Mouse (Mus musculus): ENCODE results near the gene Zic5. TPM values are rescaled to one million over a fixed set of nuclear protein-coding genes. Genes with fewer than 3 reads are reported as not detected.

Zic5 gene
- 28.6 and 30.0 TPM in 2 replicates for polyA plus RNA-seq (2014; fragmentation: Nextera tagmentation; extraction: Ambion mirVana)

- Histone ChIP-seq H3K4me2 (ENCODE audit: low read depth, low read length, severe bottlenecking) (peak within 1 kb of the TSS; percentile 75), H3K4me1 (replicated peaks; ENCODE audit: control insufficient read depth, insufficient read depth, low read length) (peaks cover 13% of the 10 kb centered on the region; the same call in 1 of the 2 replicates), H3K9me3 (ENCODE audit: control insufficient read depth, low read length) (no peaks in the 10 kb centered on the region), H3K36me3 (ENCODE audit: control insufficient read depth, insufficient read depth, low read length) (no peaks in the 10 kb centered on the region), H3K9ac (ENCODE audit: low read length) (peak within 1 kb of the TSS; percentile 98), H3K27me3 (ENCODE audit: control insufficient read depth, insufficient read depth, low read length) (peaks cover 15% of the 10 kb centered on the region), H3K4me3 (ENCODE audit: low read depth, low read length) (peak within 1 kb of the TSS; percentile 80), H3K27ac (ENCODE audit: low read depth, low read length) (peak within 1 kb of the TSS; percentile 99)
- WGBS = under 1% methylated on average over 56 of the region's 62 CpGs
- peak; percentile 88 for ATAC-seq (replicated peaks; ENCODE audit: low FRiP score)
- peak; percentile 94 for DNase-seq (ENCODE audit: low spot score)
Measured at GRCm38 (mm10) chr14:122464763-122465741, at the start of gene Zic5. TSS of gene Zic5 (minus strand) at chr14:122465677.

DNA sequence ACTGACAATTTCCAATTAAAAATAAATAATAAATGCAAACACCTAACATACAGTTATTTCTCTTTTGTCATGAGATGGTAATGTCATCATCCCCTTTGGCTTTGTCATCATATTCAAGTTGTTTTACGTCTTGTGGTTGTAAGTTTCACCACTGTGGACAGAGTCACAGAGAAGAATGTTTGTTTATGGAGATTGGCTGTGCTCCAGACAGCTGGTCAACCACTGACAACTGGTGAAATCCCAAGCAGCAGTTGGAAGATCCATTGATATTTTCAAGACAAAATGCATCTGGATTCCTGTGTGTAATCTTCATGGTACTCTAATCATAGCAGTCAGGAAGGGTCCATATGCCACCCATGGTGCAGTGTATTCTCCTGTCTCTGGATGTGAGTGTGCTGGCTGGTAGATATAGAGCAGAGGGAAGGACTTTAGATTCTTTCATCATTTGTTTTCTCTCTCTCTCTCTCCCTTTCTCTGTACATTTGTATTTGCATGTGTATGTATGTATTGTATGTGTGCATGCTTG, 48.1 kb upstream of the Zic5 start:
- DNase-seq (ENCODE audit: low spot score) = no peak
- no peak for ATAC-seq (replicated peaks; ENCODE audit: low FRiP score)
- Histone ChIP-seq H3K9me3 (ENCODE audit: control insufficient read depth, low read length) (no peaks in the 10 kb centered on the region), H3K4me1 (replicated peaks; ENCODE audit: control insufficient read depth, insufficient read depth, low read length) (no peaks in the 10 kb centered on the region), H3K27me3 (ENCODE audit: control insufficient read depth, insufficient read depth, low read length) (no peaks in the 10 kb centered on the region), H3K9ac (ENCODE audit: low read length) (no peak overlapping the region), H3K4me3 (ENCODE audit: low read depth, low read length) (no peak overlapping the region), H3K4me2 (ENCODE audit: low read depth, low read length, severe bottlenecking) (no peak overlapping the region), H3K36me3 (ENCODE audit: control insufficient read depth, insufficient read depth, low read length) (no peaks in the 10 kb centered on the region), H3K27ac (ENCODE audit: low read depth, low read length) (no peak overlapping the region)
- 70% methylated on average over 1 of the region's 1 CpGs for WGBS

GRCm38 (mm10) chr14:122511519-122511918, 46.0 kb upstream of the Zic5 start:
- Histone ChIP-seq H3K9ac (ENCODE audit: low read length) (no peak overlapping the region), H3K27ac (ENCODE audit: low read depth, low read length) (no peak overlapping the region), H3K9me3 (ENCODE audit: control insufficient read depth, low read length) (no peaks in the 10 kb centered on the region), H3K27me3 (ENCODE audit: control insufficient read depth, insufficient read depth, low read length) (no peaks in the 10 kb centered on the region), H3K4me1 (replicated peaks; ENCODE audit: control insufficient read depth, insufficient read depth, low read length) (no peaks in the 10 kb centered on the region), H3K4me3 (ENCODE audit: low read depth, low read length) (no peak overlapping the region), H3K4me2 (ENCODE audit: low read depth, low read length, severe bottlenecking) (no peak overlapping the region), H3K36me3 (ENCODE audit: control insufficient read depth, insufficient read depth, low read length) (no peaks in the 10 kb centered on the region)
- DNase-seq (ENCODE audit: low spot score) (no peak), ATAC-seq (replicated peaks; ENCODE audit: low FRiP score) (no peak)
- WGBS = 75% methylated on average over 3 of the region's 3 CpGs

GRCm38 (mm10) chr14:122509058-122509457, 43.6 kb upstream of the Zic5 start:
- ATAC-seq (replicated peaks; ENCODE audit: low FRiP score) = no peak
- WGBS = 34% methylated on average over 2 of the region's 2 CpGs

DNA sequence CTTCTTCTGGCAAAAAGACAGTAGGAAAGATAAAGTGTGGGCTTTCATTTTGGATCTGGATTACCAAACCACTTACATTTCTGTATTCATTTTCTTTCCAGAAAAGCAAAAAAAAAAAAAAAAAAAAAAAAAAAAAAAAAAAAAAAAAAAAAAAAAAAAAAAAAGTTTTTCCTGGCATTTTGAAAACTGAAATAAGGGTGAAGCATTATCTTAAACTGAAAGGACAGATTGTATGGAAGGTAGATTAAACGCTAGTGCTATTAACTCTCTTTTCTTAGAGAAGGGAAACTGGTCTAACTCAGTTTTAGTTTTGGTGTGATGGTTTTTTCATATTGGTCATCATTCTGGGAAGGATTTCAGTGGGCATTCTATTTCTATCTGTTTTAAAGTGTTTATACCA, 26.5 kb upstream of the Zic5 start:
- no peaks in the 10 kb centered on the region for H3K9me3 ChIP-seq (ENCODE audit: control insufficient read depth, low read length)
- H3K27me3 ChIP-seq (ENCODE audit: control insufficient read depth, insufficient read depth, low read length) = peaks cover 18% of the 10 kb centered on the region
- DNase-seq (ENCODE audit: low spot score) (no peak), ATAC-seq (replicated peaks; ENCODE audit: low FRiP score) (no peak)
- no peak overlapping the region for H3K9ac ChIP-seq (ENCODE audit: low read length)
- 61% methylated on average over 1 of the region's 1 CpGs for WGBS
- no peak overlapping the region for H3K4me2 ChIP-seq (ENCODE audit: low read depth, low read length, severe bottlenecking)
- no peak overlapping the region for H3K4me3 ChIP-seq (ENCODE audit: low read depth, low read length)
- H3K36me3 ChIP-seq (ENCODE audit: control insufficient read depth, insufficient read depth, low read length) = no peaks in the 10 kb centered on the region
- no peak overlapping the region for H3K27ac ChIP-seq (ENCODE audit: low read depth, low read length)
- peaks cover 8% of the 10 kb centered on the region; the same call in 1 of the 2 replicates for H3K4me1 ChIP-seq (replicated peaks; ENCODE audit: control insufficient read depth, insufficient read depth, low read length)

More at GRCm38 (mm10) chr14:122509058-122509457, 43.6 kb upstream of the Zic5 start:
- no peak overlapping the region for H3K4me2 ChIP-seq (ENCODE audit: low read depth, low read length, severe bottlenecking)
- no peaks in the 10 kb centered on the region for H3K27me3 ChIP-seq (ENCODE audit: control insufficient read depth, insufficient read depth, low read length)
- no peaks in the 10 kb centered on the region for H3K36me3 ChIP-seq (ENCODE audit: control insufficient read depth, insufficient read depth, low read length)
- DNase-seq (ENCODE audit: low spot score) = no peak
- no peaks in the 10 kb centered on the region for H3K9me3 ChIP-seq (ENCODE audit: control insufficient read depth, low read length)
- H3K4me1 ChIP-seq (replicated peaks; ENCODE audit: control insufficient read depth, insufficient read depth, low read length) = no peaks in the 10 kb centered on the region
- H3K27ac ChIP-seq (ENCODE audit: low read depth, low read length) = no peak overlapping the region
- H3K9ac ChIP-seq (ENCODE audit: low read length) = no peak overlapping the region
- H3K4me3 ChIP-seq (ENCODE audit: low read depth, low read length) = no peak overlapping the region

- no peak for ATAC-seq (replicated peaks; ENCODE audit: low FRiP score)
Measured at GRCm38 (mm10) chr14:122491521-122491920, 26.0 kb upstream of the Zic5 start.

DNA sequence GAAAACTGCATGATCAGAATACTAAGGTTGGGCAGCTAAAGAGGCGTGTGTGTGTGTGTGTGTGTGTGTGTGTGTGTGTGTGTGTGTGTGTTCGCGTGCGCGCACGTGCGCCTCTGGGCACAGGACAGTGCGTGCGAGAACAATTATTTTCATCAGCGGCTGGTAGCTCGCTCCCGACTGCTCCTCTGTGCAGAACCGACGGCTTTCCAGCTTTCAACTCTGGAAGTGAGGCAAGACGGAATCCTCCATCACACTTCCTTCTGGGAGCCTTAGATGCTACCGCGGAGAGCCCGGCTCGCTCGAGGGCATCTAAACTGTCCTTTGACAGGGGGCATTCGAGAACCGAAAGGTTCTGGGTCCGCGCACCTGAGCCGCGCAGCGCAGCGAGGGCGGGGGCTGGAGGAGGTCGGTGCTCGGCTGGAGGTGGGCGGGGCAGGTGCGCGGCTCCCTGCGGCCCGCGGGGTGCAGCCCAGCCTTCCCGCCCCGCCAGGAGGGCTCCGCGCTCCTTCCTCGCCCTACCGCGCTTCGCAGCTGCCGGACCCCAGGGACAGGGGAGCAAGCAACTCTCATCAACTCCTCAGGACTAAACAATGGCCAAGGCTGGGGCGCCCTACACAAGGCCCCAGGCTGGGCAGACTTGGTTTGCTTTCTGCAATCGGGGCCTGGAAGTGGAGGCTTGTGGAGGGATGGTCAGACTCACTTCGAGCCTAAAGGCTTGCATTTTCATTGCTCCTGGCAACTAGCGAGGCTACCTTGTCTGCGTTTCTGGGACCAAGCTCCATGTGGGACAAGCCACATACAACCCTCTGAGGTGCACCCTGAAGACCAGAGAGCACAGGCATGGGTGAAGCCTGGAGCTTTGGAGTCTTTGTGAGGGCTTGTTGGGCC, 25.2 kb upstream of the Zic5 start, which contains the start of gene Gm10837:
Gene Gm10837 (plus strand): TSS at position 146 of the 888 bp plus-strand sequence.
- Histone ChIP-seq H3K9ac (ENCODE audit: low read length) (peak within 1 kb of the TSS; percentile 57), H3K4me2 (ENCODE audit: low read depth, low read length, severe bottlenecking) (peak within 1 kb of the TSS; percentile 60), H3K27me3 (ENCODE audit: control insufficient read depth, insufficient read depth, low read length) (peaks cover 23% of the 10 kb centered on the region), H3K4me3 (ENCODE audit: low read depth, low read length) (peak within 1 kb of the TSS; percentile 31), H3K27ac (ENCODE audit: low read depth, low read length) (0 out of 2 replicates have a peak within 1 kb of the TSS, but pooled peaks have one; percentile 43), H3K36me3 (ENCODE audit: control insufficient read depth, insufficient read depth, low read length) (no peaks in the 10 kb centered on the region), H3K9me3 (ENCODE audit: control insufficient read depth, low read length) (no peaks in the 10 kb centered on the region), H3K4me1 (replicated peaks; ENCODE audit: control insufficient read depth, insufficient read depth, low read length) (peaks cover 8% of the 10 kb centered on the region; the same call in 1 of the 2 replicates)
- ATAC-seq (replicated peaks; ENCODE audit: low FRiP score) (peak; percentile 86), DNase-seq (ENCODE audit: low spot score) (peak; percentile 79)
- 1% methylated on average over 48 of the region's 51 CpGs for WGBS

More at GRCm38 (mm10) chr14:122491521-122491920, 26.0 kb upstream of the Zic5 start:
- no peak for DNase-seq (ENCODE audit: low spot score)
- H3K9ac ChIP-seq (ENCODE audit: low read length) = no peak overlapping the region
- H3K4me2 ChIP-seq (ENCODE audit: low read depth, low read length, severe bottlenecking) = no peak overlapping the region
- H3K9me3 ChIP-seq (ENCODE audit: control insufficient read depth, low read length) = no peaks in the 10 kb centered on the region
- H3K4me3 ChIP-seq (ENCODE audit: low read depth, low read length) = no peak overlapping the region
- peaks cover 8% of the 10 kb centered on the region; the same call in 1 of the 2 replicates for H3K4me1 ChIP-seq (replicated peaks; ENCODE audit: control insufficient read depth, insufficient read depth, low read length)
- H3K36me3 ChIP-seq (ENCODE audit: control insufficient read depth, insufficient read depth, low read length) = no peaks in the 10 kb centered on the region
- no peak overlapping the region for H3K27ac ChIP-seq (ENCODE audit: low read depth, low read length)
- WGBS = 59% methylated on average over 6 of the region's 6 CpGs
- peaks cover 19% of the 10 kb centered on the region for H3K27me3 ChIP-seq (ENCODE audit: control insufficient read depth, insufficient read depth, low read length)

Measured in forebrain, embryonic 11.5 days (tissue).